22 mouse cellular contexts compared by ENCODE assay signal in the genomic region with DNA sequence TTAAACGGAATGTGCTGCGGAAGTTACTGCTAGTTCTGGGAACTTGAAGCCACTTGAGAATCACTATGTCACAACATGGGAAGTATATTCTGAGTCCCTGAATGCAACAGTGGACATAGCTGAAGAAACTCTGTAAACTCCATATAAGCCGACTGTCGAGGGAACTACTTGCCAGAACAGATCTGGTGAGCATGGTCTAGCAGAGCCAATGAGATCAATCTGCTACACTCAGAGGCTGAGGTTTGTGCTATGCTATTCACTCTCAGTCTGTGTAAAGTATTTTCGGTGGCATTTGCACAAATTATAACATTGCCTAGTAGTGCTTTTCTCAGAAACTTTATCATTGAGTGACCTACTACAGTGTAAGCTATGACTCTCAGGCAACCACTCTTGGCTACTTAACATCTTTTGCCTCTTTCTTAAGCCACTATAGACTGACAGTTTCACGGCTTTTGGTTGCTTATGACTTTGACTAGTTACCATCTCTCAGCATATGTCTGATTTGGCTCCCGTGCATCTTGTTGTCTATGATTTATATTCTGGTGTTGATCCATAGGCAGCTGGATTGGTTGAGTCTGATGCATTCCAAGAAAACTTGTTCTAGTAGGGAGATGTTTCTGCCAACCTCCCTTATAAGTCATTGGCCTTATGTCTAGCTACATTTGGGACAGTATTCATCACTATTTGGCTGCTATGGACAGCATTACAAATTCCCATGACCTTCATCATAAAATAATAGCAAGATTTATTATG.
DNase-seq lines count a peak whose midpoint lies in the region; ATAC-seq and TF ChIP-seq lines count a peak whose summit lies in the region.
"Had no signal": no experiment of that assay in that cellular context is flagged by ENCODE, and none has a peak within 500 bp of the region (broad histone marks: within the 10 kb centered on the region; RNA-seq: fewer than 3 reads in every experiment).

No protein-coding gene starts in this region.

- H3K4me3 ChIP-seq in forebrain, embryonic 16.5 days (replicated peaks; ENCODE audit: low read length): no peak overlapping the region
- H3K4me3 ChIP-seq in forebrain, embryonic 11.5 days (ENCODE audit: low read depth, low read length): no peak overlapping the region
- no peak overlapping the region for H3K4me3 ChIP-seq in kidney, postnatal 0 days (replicated peaks; ENCODE audit: low read depth, low read length)
- H3K4me3 ChIP-seq in kidney, adult 2 months (ENCODE audit: insufficient read depth, low read depth, low read length): no peak overlapping the region
- no peak overlapping the region for H3K4me3 ChIP-seq in liver, embryonic 12.5 days
- H3K4me3 ChIP-seq: embryonic facial prominence, embryonic 13.5 days; embryonic facial prominence, embryonic 15.5 days; erythroblast, embryonic 14.5 days; forebrain, embryonic 10.5 days had no signal

- no peaks in the 10 kb centered on the region for H3K4me1 ChIP-seq in forebrain, embryonic 16.5 days (replicated peaks; ENCODE audit: control insufficient read depth, insufficient read depth, low read length)
- no peaks in the 10 kb centered on the region for H3K4me1 ChIP-seq in forebrain, embryonic 11.5 days (replicated peaks; ENCODE audit: control insufficient read depth, insufficient read depth, low read length)
- no peaks in the 10 kb centered on the region for H3K4me1 ChIP-seq in kidney, postnatal 0 days (replicated peaks; ENCODE audit: insufficient read depth, low read length)
- no peaks in the 10 kb centered on the region for H3K4me1 ChIP-seq in kidney, adult 2 months (ENCODE audit: control insufficient read depth, insufficient read depth, low read length)
- no peaks in the 10 kb centered on the region for H3K4me1 ChIP-seq in liver, embryonic 12.5 days
- H3K4me1 ChIP-seq: embryonic facial prominence, embryonic 13.5 days; embryonic facial prominence, embryonic 15.5 days; forebrain, embryonic 10.5 days had no signal

- no peak for TF ChIP-seq POLR2A in kidney, adult 2 months (IDR thresholded peaks at IDR 0.05; ENCODE audit: low read depth, low read length)
- TF ChIP-seq POLR2A in brain, embryonic 14.5 days (IDR thresholded peaks at IDR 0.05; ENCODE audit: borderline replicate concordance, extremely low read depth, insufficient read depth, insufficient read length, poor library complexity, severe bottlenecking): no peak

- DNase-seq in forebrain, embryonic 11.5 days (ENCODE audit: low spot score): no peak
- DNase-seq in kidney, postnatal 0 days (ENCODE audit: low spot score): peak; percentile 2
- no peak for DNase-seq in kidney, adult 2 months
- DNase-seq in brain, embryonic 14.5 days (ENCODE audit: low read depth): peak; percentile 29
- DNase-seq: adrenal gland, adult 8-10 months; adrenal gland, postnatal 14 days; adrenal gland, postnatal 36 days; cerebellum, adult 11 months; cerebellum, adult 18-20 months; cerebellum, adult 8-10 months; cerebellum, adult 9-11 months; cerebellum, postnatal 14 days; cerebellum, postnatal 36 days; embryo, embryonic 11 days had no signal

- no peaks in the 10 kb centered on the region for H3K27me3 ChIP-seq in forebrain, embryonic 16.5 days (replicated peaks; ENCODE audit: control insufficient read depth, insufficient read depth, low read length)
- H3K27me3 ChIP-seq in forebrain, embryonic 11.5 days (ENCODE audit: control insufficient read depth, insufficient read depth, low read length): no peaks in the 10 kb centered on the region
- H3K27me3 ChIP-seq in kidney, postnatal 0 days (ENCODE audit: insufficient read depth, low read length): no peaks in the 10 kb centered on the region
- no peaks in the 10 kb centered on the region; the same call in 1 of the 2 replicates for H3K27me3 ChIP-seq in kidney, adult 2 months (replicated peaks; ENCODE audit: control insufficient read depth, insufficient read depth, low read length)
- no peaks in the 10 kb centered on the region for H3K27me3 ChIP-seq in liver, embryonic 12.5 days (replicated peaks)
- H3K27me3 ChIP-seq: embryonic facial prominence, embryonic 13.5 days; embryonic facial prominence, embryonic 15.5 days; Patski had no signal

- 74% methylated on average over 7 of the region's 7 CpGs for WGBS in forebrain, embryonic 16.5 days
- 91% methylated on average over 7 of the region's 7 CpGs for WGBS in forebrain, embryonic 11.5 days
- 85% methylated on average over 7 of the region's 7 CpGs for WGBS in kidney, postnatal 0 days
- 85% methylated on average over 7 of the region's 7 CpGs for WGBS in kidney, adult 2 months
- 74% methylated on average over 7 of the region's 7 CpGs for WGBS in liver, embryonic 12.5 days (ENCODE audit: insufficient replicate concordance)

- ATAC-seq in forebrain, embryonic 16.5 days: peak; percentile 61
- ATAC-seq in forebrain, embryonic 11.5 days (replicated peaks; ENCODE audit: low FRiP score): no peak
- no peak for ATAC-seq in kidney, postnatal 0 days (replicated peaks; ENCODE audit: low FRiP score, low read depth)
- ATAC-seq in liver, embryonic 12.5 days: no peak
- ATAC-seq: activated CD4-positive, CD25-positive, alpha-beta regulatory T cell, adult 4 months; Patski had no signal

- no peak overlapping the region for H3K4me2 ChIP-seq in forebrain, embryonic 16.5 days (ENCODE audit: low read length)
- H3K4me2 ChIP-seq in forebrain, embryonic 11.5 days (ENCODE audit: low read depth, low read length, severe bottlenecking): no peak overlapping the region
- no peak overlapping the region for H3K4me2 ChIP-seq in kidney, postnatal 0 days (ENCODE audit: low read length)
- no peak overlapping the region for H3K4me2 ChIP-seq in liver, embryonic 12.5 days
- H3K4me2 ChIP-seq: embryonic facial prominence, embryonic 13.5 days; embryonic facial prominence, embryonic 15.5 days had no signal

- H3K9me3 ChIP-seq in forebrain, embryonic 16.5 days (ENCODE audit: control insufficient read depth, low read length): no peaks in the 10 kb centered on the region
- H3K9me3 ChIP-seq in forebrain, embryonic 11.5 days (ENCODE audit: control insufficient read depth, low read length): no peaks in the 10 kb centered on the region
- no peaks in the 10 kb centered on the region for H3K9me3 ChIP-seq in kidney, postnatal 0 days (replicated peaks; ENCODE audit: low read length)
- no peaks in the 10 kb centered on the region for H3K9me3 ChIP-seq in liver, embryonic 12.5 days (replicated peaks)
- H3K9me3 ChIP-seq: embryonic facial prominence, embryonic 13.5 days; embryonic facial prominence, embryonic 15.5 days; forebrain, embryonic 10.5 days had no signal

- no peak for TF ChIP-seq CTCF in kidney, postnatal 0 days (IDR thresholded peaks at IDR 0.05; ENCODE audit: low read depth)
- TF ChIP-seq CTCF in kidney, adult 2 months (conservative IDR thresholded peaks at IDR 0.05; ENCODE audit: insufficient read depth, insufficient read length, low read depth, low read length): no peak
- no peak for TF ChIP-seq CTCF in brain, embryonic 14.5 days (IDR thresholded peaks at IDR 0.05; ENCODE audit: borderline replicate concordance, extremely low read depth, insufficient read depth, insufficient read length)

- no peak overlapping the region for H3K9ac ChIP-seq in forebrain, embryonic 16.5 days (replicated peaks; ENCODE audit: low read depth, low read length)
- H3K9ac ChIP-seq in forebrain, embryonic 11.5 days (ENCODE audit: low read length): no peak overlapping the region
- no peak overlapping the region for H3K9ac ChIP-seq in kidney, postnatal 0 days (ENCODE audit: low read depth, low read length)
- H3K9ac ChIP-seq in liver, embryonic 12.5 days: no peak overlapping the region
- H3K9ac ChIP-seq: embryonic facial prominence, embryonic 13.5 days; embryonic facial prominence, embryonic 15.5 days had no signal

- H3K27ac ChIP-seq in forebrain, embryonic 16.5 days (ENCODE audit: low read length): no peak overlapping the region
- no peak overlapping the region for H3K27ac ChIP-seq in forebrain, embryonic 11.5 days (ENCODE audit: low read depth, low read length)
- H3K27ac ChIP-seq in kidney, postnatal 0 days: no peak overlapping the region
- no peak overlapping the region for H3K27ac ChIP-seq in kidney, adult 2 months (ENCODE audit: insufficient read depth, low read depth, low read length)
- no peak overlapping the region for H3K27ac ChIP-seq in liver, embryonic 12.5 days
- H3K27ac ChIP-seq: embryonic facial prominence, embryonic 13.5 days; embryonic facial prominence, embryonic 15.5 days; forebrain, embryonic 10.5 days had no signal

- no peaks in the 10 kb centered on the region for H3K36me3 ChIP-seq in forebrain, embryonic 16.5 days (ENCODE audit: control insufficient read depth, insufficient read depth)
- no peaks in the 10 kb centered on the region for H3K36me3 ChIP-seq in forebrain, embryonic 11.5 days (ENCODE audit: control insufficient read depth, insufficient read depth, low read length)
- H3K36me3 ChIP-seq in kidney, postnatal 0 days (ENCODE audit: insufficient read depth, low read length): no peaks in the 10 kb centered on the region
- no peaks in the 10 kb centered on the region for H3K36me3 ChIP-seq in kidney, adult 2 months (ENCODE audit: control insufficient read depth, insufficient read depth, low read length)
- no peaks in the 10 kb centered on the region for H3K36me3 ChIP-seq in liver, embryonic 12.5 days
- H3K36me3 ChIP-seq: embryonic facial prominence, embryonic 13.5 days; embryonic facial prominence, embryonic 15.5 days; forebrain, embryonic 10.5 days had no signal

Comparison
In these comparisons a context has a peak if more than half of its experiments do, and no peak if none do; other contexts are left out.
1. DNase-seq: peak in kidney, postnatal 0 days (single experiment) and brain, embryonic 14.5 days (single experiment); none in forebrain, embryonic 11.5 days (single experiment) and kidney, adult 2 months (single experiment).